Mouse (Mus musculus) kidney, embryonic 14.5 days (tissue): Measurements from ENCODE around the gene Eras. TPM values are rescaled to one million over a fixed set of nuclear protein-coding genes. Genes with fewer than 3 reads are reported as not detected.

Experiments
- ATAC-seq: fragments of 200-750 bp; cut with Nextera tagmentation; 2 replicates; pipeline ENCODE4 v1.8.0; 2017; ENCODE audit warnings: moderate number of reproducible peaks, mild to moderate bottlenecking, moderate TSS enrichment, moderate library complexity; ENCODE audit not compliant: low FRiP score, low TSS enrichment
- H3K27ac ChIP-seq: fragments of 300-500 bp; sonication (generic); 2 replicates; pipeline ENCODE4 v1.5.1; 2014; ENCODE audit warnings: low read depth, mild to moderate bottlenecking, low read length, moderate library complexity, mixed read lengths
- H3K27me3 ChIP-seq: fragments of 300-500 bp; sonication (generic); 2 replicates; pipeline ENCODE4 v1.6.1; 2014; ENCODE audit warnings: mild to moderate bottlenecking, low read length; ENCODE audit not compliant: control insufficient read depth, insufficient read depth
- H3K36me3 ChIP-seq: fragments of 300-500 bp; sonication (generic); 2 replicates; pipeline ENCODE4 v1.6.1; 2014; ENCODE audit warnings: low read length, mixed read lengths; ENCODE audit not compliant: control insufficient read depth, insufficient read depth
- H3K4me1 ChIP-seq: fragments of 300-500 bp; sonication (generic); 2 replicates; pipeline ENCODE4 v1.6.1; 2014; ENCODE audit warnings: low read length, mixed read lengths; ENCODE audit not compliant: control insufficient read depth, insufficient read depth
- H3K4me2 ChIP-seq: fragments of 300-500 bp; sonication (generic); replicated peaks from 2 replicates; pipeline ENCODE4 v1.6.1; 2014; ENCODE audit warnings: low read depth, mild to moderate bottlenecking, low read length
- H3K4me3 ChIP-seq: fragments of 300-500 bp; sonication (generic); 2 replicates; pipeline ENCODE4 v1.5.1; 2014; ENCODE audit warnings: mild to moderate bottlenecking, low read length
- H3K9ac ChIP-seq: fragments of 300-500 bp; sonication (generic); 2 replicates; pipeline ENCODE4 v1.6.1; 2014; ENCODE audit warnings: low read depth, mild to moderate bottlenecking, low read length, moderate library complexity
- H3K9me3 ChIP-seq: fragments of 300-500 bp; sonication (generic); 2 replicates; pipeline ENCODE4 v1.6.1; 2016; ENCODE audit warnings: low read length; ENCODE audit not compliant: control insufficient read depth
- WGBS: fragments of 180-500 bp; shearing (Covaris S2); extraction: QIAGEN DNeasy Blood & Tissue Kit; methylation state at CpG from one replicate; pipeline ENCODE4 v1.1.7; 2014; 5-methylcytosine and 5-hydroxymethylcytosine counted together
- polyA plus RNA-seq: library from polyadenylated mRNA; unstranded; fragments of >200 nt; fragmentation: Nextera tagmentation; extraction: Ambion mirVana; gene quantifications from 2 replicates; pipeline ENCODE4 v1.2.1, GENCODE M21; 2014

Gene Eras
- polyA plus RNA-seq, 1 experiment from 2014 or later = not detected

DNA sequence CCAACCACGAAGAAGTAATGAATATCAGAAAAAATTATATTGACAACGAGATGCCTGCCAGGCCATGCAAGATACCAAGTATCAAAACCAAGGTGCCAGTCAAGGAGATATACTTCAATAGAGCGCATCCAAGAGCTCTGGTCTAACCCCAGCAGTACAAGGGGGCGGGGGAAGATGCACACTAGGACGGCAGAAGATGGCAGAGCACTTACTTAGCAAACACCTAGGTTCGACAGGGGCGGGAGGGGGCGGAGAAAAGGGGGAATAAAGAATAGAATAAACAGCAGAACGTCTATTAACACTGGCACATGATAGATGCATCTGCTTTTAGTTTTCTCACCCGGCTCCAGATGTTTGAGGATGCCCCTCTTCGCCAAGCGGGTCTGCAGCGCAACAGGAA is 30.2 kb downstream of the Eras start:
- peak overlapping the region; percentile 23; the same call in 1 of the 2 replicates for H3K9ac ChIP-seq
- H3K27me3 ChIP-seq = no peaks in the 10 kb centered on the region
- peak overlapping the region; percentile 49 for H3K4me2 ChIP-seq
- no peak overlapping the region for H3K27ac ChIP-seq
- H3K36me3 ChIP-seq = peaks cover 8% of the 10 kb centered on the region; the same call in 1 of the 2 replicates
- WGBS = 44% methylated on average over 13 of the region's 13 CpGs
- peak overlapping the region; percentile 56 for H3K4me3 ChIP-seq
- H3K4me1 ChIP-seq = no peaks in the 10 kb centered on the region
- no peak for ATAC-seq
- no peaks in the 10 kb centered on the region for H3K9me3 ChIP-seq

DNA sequence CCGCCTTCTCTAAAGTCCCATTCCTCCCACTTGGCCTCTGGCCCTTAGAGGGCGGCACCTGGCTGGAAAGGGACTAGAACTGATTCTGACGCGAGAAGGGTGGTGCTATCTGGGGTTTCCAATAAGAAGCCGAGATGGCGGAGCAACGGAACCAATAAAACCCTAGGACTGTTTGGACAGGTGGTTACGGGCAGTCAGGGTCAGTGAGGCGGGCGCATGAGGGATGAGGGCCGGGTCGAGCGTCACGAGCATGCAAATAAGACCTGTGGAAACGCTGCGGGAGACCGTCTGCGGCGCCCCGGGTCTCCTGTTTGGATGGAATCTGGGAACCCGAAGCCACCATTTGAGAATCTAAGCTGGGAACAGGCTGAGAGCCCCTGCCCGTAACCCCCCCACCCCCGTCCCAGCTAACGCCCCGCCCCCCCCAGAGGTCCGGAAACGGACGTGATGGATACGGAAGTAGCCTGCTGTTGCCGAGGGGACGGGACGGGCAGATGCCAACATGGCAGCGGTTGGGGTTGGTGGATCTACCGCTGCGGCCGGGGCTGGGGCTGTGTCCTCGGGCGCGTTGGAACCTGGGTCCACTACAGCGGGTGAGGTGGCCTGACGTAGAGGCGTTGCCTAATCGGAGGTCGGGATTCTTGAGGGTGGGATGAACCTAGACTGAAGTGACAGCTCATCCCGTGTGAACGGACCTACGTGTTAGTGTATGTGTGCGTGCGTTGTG is 44.4 kb downstream of the Eras start, which contains the start of gene Slc35a2:
TSS of gene Slc35a2 (plus strand) at position 188 of the 727 bp plus-strand sequence.
- Histone ChIP-seq H3K4me1 (no peaks in the 10 kb centered on the region), H3K4me3 (peak within 1 kb of the TSS; percentile 57), H3K36me3 (no peaks in the 10 kb centered on the region; the same call in 1 of the 2 replicates), H3K27me3 (no peaks in the 10 kb centered on the region), H3K9ac (peak within 1 kb of the TSS; percentile 45; the same call in 1 of the 2 replicates), H3K27ac (peak within 1 kb of the TSS; percentile 67; the same call in 1 of the 2 replicates), H3K4me2 (peak within 1 kb of the TSS; percentile 53), H3K9me3 (no peaks in the 10 kb centered on the region)
- WGBS = 21% methylated on average over 49 of the region's 49 CpGs
- ATAC-seq = peak; percentile 94

DNA sequence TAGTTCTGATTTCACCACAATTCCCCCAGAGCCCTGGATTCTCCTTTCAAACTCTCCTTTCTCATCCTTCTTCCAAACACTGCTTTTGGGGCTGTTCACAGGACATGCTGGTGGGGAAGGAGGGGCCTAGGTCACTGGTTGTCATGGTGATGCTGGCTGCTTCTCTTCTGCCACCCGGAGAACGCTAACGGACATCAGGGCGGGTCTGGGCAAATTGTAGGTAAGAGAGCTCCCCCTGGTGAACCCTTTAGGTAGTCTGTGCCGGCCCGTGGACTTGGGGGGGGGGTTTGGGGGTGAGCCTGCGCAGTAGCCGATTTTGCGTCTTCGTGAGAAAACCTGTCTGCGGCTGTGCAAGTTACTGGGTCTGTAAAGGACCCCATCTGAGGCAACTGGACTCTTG is 48.6 kb downstream of the Eras start:
- Histone ChIP-seq H3K4me2 (peak overlapping the region; percentile 31), H3K9ac (no peak overlapping the region), H3K9me3 (no peaks in the 10 kb centered on the region), H3K27ac (no peak overlapping the region), H3K27me3 (no peaks in the 10 kb centered on the region), H3K4me1 (no peaks in the 10 kb centered on the region), H3K36me3 (peaks cover 4% of the 10 kb centered on the region; the same call in 1 of the 2 replicates), H3K4me3 (no peak overlapping the region; the same call in 1 of the 2 replicates)
- WGBS = 17% methylated on average over 11 of the region's 11 CpGs
- peak; percentile 29 for ATAC-seq

DNA sequence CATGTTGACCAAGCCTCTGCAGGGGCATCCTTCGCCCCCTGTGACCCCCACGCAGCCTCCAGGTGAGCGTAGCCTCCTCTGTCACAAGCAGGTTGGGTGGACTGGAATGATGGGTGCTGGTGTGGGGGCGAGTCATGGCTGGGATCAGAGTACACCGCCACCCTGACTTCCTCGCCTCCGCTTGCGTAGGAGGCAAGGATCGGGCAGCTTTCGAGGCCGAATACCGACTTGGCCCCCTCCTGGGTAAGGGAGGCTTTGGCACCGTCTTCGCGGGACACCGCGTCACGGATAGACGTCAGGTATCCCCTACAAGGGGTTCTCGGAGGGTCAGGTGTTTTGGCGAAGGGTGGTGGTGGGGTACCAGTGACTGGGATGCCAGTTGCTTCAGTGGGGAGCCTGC is 49.9 kb downstream of the Eras start:
- peak overlapping the region; percentile 46 for H3K4me3 ChIP-seq
- no peaks in the 10 kb centered on the region for H3K4me1 ChIP-seq
- H3K4me2 ChIP-seq = peak overlapping the region; percentile 70
- no peaks in the 10 kb centered on the region for H3K9me3 ChIP-seq
- peaks cover 7% of the 10 kb centered on the region; the same call in 1 of the 2 replicates for H3K36me3 ChIP-seq
- H3K27me3 ChIP-seq = no peaks in the 10 kb centered on the region
- no peak overlapping the region for H3K27ac ChIP-seq
- no peak; the same call in none of the 2 replicates for ATAC-seq
- WGBS = 29% methylated on average over 21 of the region's 21 CpGs
- H3K9ac ChIP-seq = peak overlapping the region; percentile 28; the same call in 1 of the 2 replicates

DNA sequence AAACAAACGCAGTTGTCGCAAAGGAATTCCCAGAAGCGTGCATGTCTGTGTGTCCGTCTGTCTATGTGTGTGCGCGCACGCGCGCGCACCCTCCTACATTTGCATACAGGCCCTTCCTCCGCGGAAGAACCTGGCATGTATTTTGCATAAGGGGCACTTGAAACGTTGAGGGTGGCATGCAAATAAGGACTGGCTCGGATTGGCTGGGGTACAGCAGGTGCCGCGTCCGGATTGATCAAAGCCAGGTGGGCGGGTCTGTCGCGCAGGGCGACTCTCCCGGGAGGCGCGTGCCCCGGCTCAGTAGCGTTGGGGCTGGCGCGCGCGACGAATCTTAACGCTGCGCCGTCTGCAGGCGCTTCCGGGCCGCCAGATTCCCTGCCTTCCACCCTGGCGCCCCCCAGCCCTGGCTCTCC is 50.4 kb downstream of the Eras start, which contains the start of gene Pim2:
TSS of gene Pim2 (plus strand) at position 256 of the 413 bp plus-strand sequence.
- peak within 1 kb of the TSS; percentile 70 for H3K4me2 ChIP-seq
- 21% methylated on average over 38 of the region's 38 CpGs for WGBS
- peak within 1 kb of the TSS; percentile 28; the same call in 1 of the 2 replicates for H3K9ac ChIP-seq
- peak; percentile 93 for ATAC-seq
- H3K27me3 ChIP-seq = no peaks in the 10 kb centered on the region
- peaks cover 9% of the 10 kb centered on the region; the same call in 1 of the 2 replicates for H3K36me3 ChIP-seq
- peak within 1 kb of the TSS; percentile 46 for H3K4me3 ChIP-seq
- H3K4me1 ChIP-seq = no peaks in the 10 kb centered on the region
- no peaks in the 10 kb centered on the region for H3K9me3 ChIP-seq
- H3K27ac ChIP-seq = no peak within 1 kb of the TSS

Other genes starting within 250 kb of the Eras start
- 0.28 and 0.29 TPM in 2 replicates for gene Magix, start 247.4 kb downstream of the Eras start, polyA plus RNA-seq
- 21.3 and 47.4 TPM in 2 replicates for gene Gpkow, start 231.5 kb downstream of the Eras start, polyA plus RNA-seq
- 26.0 and 34.0 TPM in 2 replicates for gene Wdr45, start 214.3 kb downstream of the Eras start, polyA plus RNA-seq
- gene Gm45208, start 206.4 kb downstream of the Eras start, polyA plus RNA-seq = 0.23 TPM in 1 of 2 replicates, not detected in the other
- 74.5 and 80.1 TPM in 2 replicates for gene Praf2, start 200.2 kb downstream of the Eras start, polyA plus RNA-seq
- gene Ccdc120, start 177.7 kb downstream of the Eras start, polyA plus RNA-seq = 15.6 and 21.5 TPM in 2 replicates
- 19.7 and 25.6 TPM in 2 replicates for gene Tfe3, start 166.0 kb downstream of the Eras start, polyA plus RNA-seq
- 34.5 and 35.8 TPM in 2 replicates for gene Gripap1, start 138.8 kb downstream of the Eras start, polyA plus RNA-seq
- gene Kcnd1, start 106.3 kb downstream of the Eras start, polyA plus RNA-seq = 1.7 and 2.6 TPM in 2 replicates
- 29.6 and 29.8 TPM in 2 replicates for gene Otud5, start 87.2 kb downstream of the Eras start, polyA plus RNA-seq
- gene Pim2, start 50.3 kb downstream of the Eras start, polyA plus RNA-seq = 6.7 and 8.1 TPM in 2 replicates
- 12.6 and 14.1 TPM in 2 replicates for gene Slc35a2, start 44.6 kb downstream of the Eras start, polyA plus RNA-seq
- 102 and 113 TPM in 2 replicates for gene Pqbp1, start 29.3 kb downstream of the Eras start, polyA plus RNA-seq
- 173 and 218 TPM in 2 replicates for gene Timm17b, start 29.2 kb downstream of the Eras start, polyA plus RNA-seq
- gene Gm10491, start 20.8 kb downstream of the Eras start, polyA plus RNA-seq = not detected in 2 replicates
- gene Gm10490, start 19.1 kb downstream of the Eras start, polyA plus RNA-seq = not detected in 2 replicates
- 0.09 and 0.14 TPM in 2 replicates for gene Pcsk1n, start 8.8 kb downstream of the Eras start, polyA plus RNA-seq
- gene Hdac6, start 19.3 kb upstream of the Eras start, polyA plus RNA-seq = 28.7 and 51.3 TPM in 2 replicates
- gene Gata1, start 49.5 kb upstream of the Eras start, polyA plus RNA-seq = 0.49 and 0.53 TPM in 2 replicates
- not detected in 2 replicates for gene Glod5, start 89.9 kb upstream of the Eras start, polyA plus RNA-seq
- 52.0 and 79.3 TPM in 2 replicates for gene Suv39h1, start 146.2 kb upstream of the Eras start, polyA plus RNA-seq
- gene Was, start 161.9 kb upstream of the Eras start, polyA plus RNA-seq = 0.27 and 0.51 TPM in 2 replicates
- 19.3 and 21.3 TPM in 2 replicates for gene Wdr13, start 204.3 kb upstream of the Eras start, polyA plus RNA-seq
- gene Rbm3, start 217.3 kb upstream of the Eras start, polyA plus RNA-seq = 606 and 668 TPM in 2 replicates
- 9.3 and 12.1 TPM in 2 replicates for gene Tbc1d25, start 247.6 kb upstream of the Eras start, polyA plus RNA-seq